Mouse (Mus musculus) liver (tissue): ENCODE data around the gene Rab5a.

Source experiments
- DNase-seq: peaks from one replicate; pipeline ENCODE4 v3.0.0-alpha.2; 2020; ENCODE audit warnings: mixed read lengths

The Rab5a gene

GRCm38 (mm10) chr17:53543591-53544324 is 64.7 kb downstream of the Rab5a start:
- peak; percentile 7 for DNase-seq

GRCm38 (mm10) chr17:53551306-53552299 is 72.6 kb downstream of the Rab5a start:
- no peak for DNase-seq

DNA sequence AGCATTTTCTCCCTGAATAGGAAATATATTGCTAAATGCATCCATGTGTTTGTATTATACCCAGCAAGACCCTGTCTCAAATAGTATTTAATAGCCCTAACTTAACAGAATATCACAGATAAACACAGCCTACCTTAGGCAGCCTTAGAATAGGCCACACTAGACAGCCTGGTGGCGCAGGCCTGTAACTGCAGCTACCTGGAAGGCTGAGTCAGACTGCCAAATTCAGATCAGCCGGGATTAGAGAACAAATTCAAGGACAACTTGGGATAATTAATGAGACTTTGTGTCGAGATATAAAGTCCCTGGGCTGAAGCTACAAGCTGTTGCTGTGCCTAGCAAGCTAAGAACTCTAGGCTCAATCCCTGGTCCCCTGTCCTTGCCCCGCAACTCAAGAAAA is 75.1 kb downstream of the Rab5a start:
- DNase-seq = peak; percentile 70

GRCm38 (mm10) chr17:53554813-53555212 is 75.8 kb downstream of the Rab5a start:
- peak; percentile 32 for DNase-seq
